Mouse (Mus musculus): Measurements from ENCODE around the gene Fezf2. TPM values are rescaled to one million over a fixed set of nuclear protein-coding genes. Genes with fewer than 3 reads are reported as not detected.

Gene Fezf2
- polyA plus RNA-seq, 1 experiment, result 23.6 TPM

DNA sequence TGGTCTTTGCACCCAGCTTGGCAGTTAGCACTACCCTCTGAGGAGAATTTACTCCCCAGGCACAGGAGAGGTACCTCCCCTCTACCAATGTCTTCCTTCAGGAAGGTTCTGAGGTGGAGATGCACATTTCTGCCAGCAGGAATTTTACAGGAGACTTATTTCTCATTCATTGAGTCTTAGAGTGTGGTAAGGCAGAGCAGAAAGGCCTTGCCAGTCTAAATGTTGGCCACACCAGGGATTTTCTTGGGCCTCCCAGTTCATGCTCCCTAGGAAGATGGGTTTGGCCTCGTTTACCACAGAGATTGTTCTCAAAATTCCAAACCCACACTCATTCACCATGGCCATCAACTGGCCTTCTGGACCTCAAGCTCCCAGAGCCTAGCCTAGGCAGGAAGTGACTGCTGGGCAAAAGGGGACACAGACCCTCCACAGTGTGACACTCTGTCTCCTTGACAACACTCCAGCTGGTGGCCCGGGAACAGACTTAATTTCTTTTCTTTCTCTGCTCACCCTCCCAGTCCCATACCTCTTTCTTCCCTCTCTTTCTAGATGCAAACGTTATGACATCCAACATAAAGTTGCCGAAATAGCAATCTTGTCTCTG, 40.3 kb upstream of the Fezf2 start:
- H3K36me3 ChIP-seq (ENCODE audit: control insufficient read depth, insufficient read depth, low read length), result no peaks in the 10 kb centered on the region
- TF ChIP-seq POLR2A (IDR thresholded peaks at IDR 0.05; ENCODE audit: control insufficient read depth, extremely low read depth, insufficient read depth, low read length, poor library complexity) (no peak), CTCF (IDR thresholded peaks at IDR 0.05; ENCODE audit: borderline replicate concordance, control insufficient read depth, extremely low read depth, insufficient read depth, low read length, poor library complexity) (no peak)
- H3K4me1 ChIP-seq (replicated peaks; ENCODE audit: control insufficient read depth, insufficient read depth, low read length), result no peaks in the 10 kb centered on the region
- no peaks in the 10 kb centered on the region for H3K27me3 ChIP-seq (ENCODE audit: control insufficient read depth, insufficient read depth, low read length)
- DNase-seq, result no peak
- WGBS, result 72% methylated on average over 4 of the region's 4 CpGs
- no peak overlapping the region for H3K27ac ChIP-seq (ENCODE audit: control insufficient read depth, insufficient read depth, low read length)
- no peak overlapping the region for H3K4me3 ChIP-seq (ENCODE audit: control insufficient read depth, insufficient read depth, low read length)

GRCm38 (mm10) chr14:12387176-12387575, 39.2 kb upstream of the Fezf2 start:
- Histone ChIP-seq H3K27ac (ENCODE audit: control insufficient read depth, insufficient read depth, low read length) (no peak overlapping the region), H3K4me1 (replicated peaks; ENCODE audit: control insufficient read depth, insufficient read depth, low read length) (no peaks in the 10 kb centered on the region), H3K36me3 (ENCODE audit: control insufficient read depth, insufficient read depth, low read length) (no peaks in the 10 kb centered on the region), H3K4me3 (ENCODE audit: control insufficient read depth, insufficient read depth, low read length) (no peak overlapping the region), H3K27me3 (ENCODE audit: control insufficient read depth, insufficient read depth, low read length) (no peaks in the 10 kb centered on the region)
- 68% methylated on average over 6 of the region's 6 CpGs for WGBS
- DNase-seq, result no peak
- TF ChIP-seq CTCF (IDR thresholded peaks at IDR 0.05; ENCODE audit: borderline replicate concordance, control insufficient read depth, extremely low read depth, insufficient read depth, low read length, poor library complexity) (no peak), POLR2A (IDR thresholded peaks at IDR 0.05; ENCODE audit: control insufficient read depth, extremely low read depth, insufficient read depth, low read length, poor library complexity) (no peak)

GRCm38 (mm10) chr14:12377883-12378282, 29.9 kb upstream of the Fezf2 start:
- Histone ChIP-seq H3K4me1 (replicated peaks; ENCODE audit: control insufficient read depth, insufficient read depth, low read length) (no peaks in the 10 kb centered on the region), H3K27me3 (ENCODE audit: control insufficient read depth, insufficient read depth, low read length) (no peaks in the 10 kb centered on the region), H3K27ac (ENCODE audit: control insufficient read depth, insufficient read depth, low read length) (no peak overlapping the region), H3K4me3 (ENCODE audit: control insufficient read depth, insufficient read depth, low read length) (no peak overlapping the region), H3K36me3 (ENCODE audit: control insufficient read depth, insufficient read depth, low read length) (no peaks in the 10 kb centered on the region)
- TF ChIP-seq POLR2A (IDR thresholded peaks at IDR 0.05; ENCODE audit: control insufficient read depth, extremely low read depth, insufficient read depth, low read length, poor library complexity), result no peak
- TF ChIP-seq CTCF (IDR thresholded peaks at IDR 0.05; ENCODE audit: borderline replicate concordance, control insufficient read depth, extremely low read depth, insufficient read depth, low read length, poor library complexity), result no peak
- 67% methylated on average over 9 of the region's 9 CpGs for WGBS
- DNase-seq, result no peak

DNA sequence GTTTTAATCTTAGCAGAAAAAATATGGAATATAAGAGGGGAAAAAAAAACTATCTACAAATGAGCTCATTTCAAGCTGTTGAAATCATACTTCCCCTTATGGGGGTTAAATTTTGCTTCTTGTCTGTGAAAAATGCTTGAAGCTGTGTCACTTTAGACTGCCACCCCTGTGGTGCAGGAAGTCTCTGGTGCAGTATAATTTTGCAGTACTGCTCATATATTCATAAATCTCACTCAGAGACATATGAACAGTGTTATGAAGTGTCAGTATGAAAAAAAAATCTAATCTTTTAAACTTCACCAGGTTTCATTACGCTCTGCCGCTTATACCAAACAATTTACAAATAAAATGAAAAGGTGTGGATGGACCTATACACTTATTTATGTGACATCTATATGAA, 29.3 kb upstream of the Fezf2 start:
- H3K36me3 ChIP-seq (ENCODE audit: control insufficient read depth, insufficient read depth, low read length), result no peaks in the 10 kb centered on the region
- H3K27ac ChIP-seq (ENCODE audit: control insufficient read depth, insufficient read depth, low read length), result no peak overlapping the region
- no peaks in the 10 kb centered on the region for H3K4me1 ChIP-seq (replicated peaks; ENCODE audit: control insufficient read depth, insufficient read depth, low read length)
- H3K27me3 ChIP-seq (ENCODE audit: control insufficient read depth, insufficient read depth, low read length), result no peaks in the 10 kb centered on the region
- 74% methylated on average over 2 of the region's 2 CpGs for WGBS
- no peak overlapping the region for H3K4me3 ChIP-seq (ENCODE audit: control insufficient read depth, insufficient read depth, low read length)
- TF ChIP-seq POLR2A (IDR thresholded peaks at IDR 0.05; ENCODE audit: control insufficient read depth, extremely low read depth, insufficient read depth, low read length, poor library complexity) (no peak), CTCF (IDR thresholded peaks at IDR 0.05; ENCODE audit: borderline replicate concordance, control insufficient read depth, extremely low read depth, insufficient read depth, low read length, poor library complexity) (no peak)
- no peak for DNase-seq

DNA sequence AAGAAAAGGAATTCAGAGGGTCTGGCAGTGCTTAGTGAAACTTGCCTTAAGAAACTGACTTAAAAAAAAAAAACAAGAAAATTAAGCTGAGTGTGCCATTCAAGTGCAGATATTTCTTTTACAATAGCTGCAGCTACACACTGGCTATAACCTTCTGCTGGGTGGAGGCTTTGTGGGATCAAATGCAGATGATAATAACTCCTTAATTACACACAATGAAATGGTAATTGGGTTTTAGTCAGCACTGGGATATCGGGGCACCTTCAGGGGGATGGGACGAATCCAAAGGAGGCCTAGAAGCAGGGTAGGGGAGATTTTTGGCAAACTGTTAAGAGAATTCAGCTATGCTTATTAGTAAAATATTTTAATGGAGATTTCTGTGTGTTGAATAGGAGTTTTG, 27.5 kb upstream of the Fezf2 start:
- no peak for DNase-seq
- WGBS, result 94% methylated on average over 2 of the region's 2 CpGs
- Histone ChIP-seq H3K27ac (ENCODE audit: control insufficient read depth, insufficient read depth, low read length) (no peak overlapping the region), H3K4me3 (ENCODE audit: control insufficient read depth, insufficient read depth, low read length) (no peak overlapping the region), H3K36me3 (ENCODE audit: control insufficient read depth, insufficient read depth, low read length) (no peaks in the 10 kb centered on the region), H3K4me1 (replicated peaks; ENCODE audit: control insufficient read depth, insufficient read depth, low read length) (no peaks in the 10 kb centered on the region), H3K27me3 (ENCODE audit: control insufficient read depth, insufficient read depth, low read length) (no peaks in the 10 kb centered on the region)
- TF ChIP-seq CTCF (IDR thresholded peaks at IDR 0.05; ENCODE audit: borderline replicate concordance, control insufficient read depth, extremely low read depth, insufficient read depth, low read length, poor library complexity), result no peak
- no peak for TF ChIP-seq POLR2A (IDR thresholded peaks at IDR 0.05; ENCODE audit: control insufficient read depth, extremely low read depth, insufficient read depth, low read length, poor library complexity)

DNA sequence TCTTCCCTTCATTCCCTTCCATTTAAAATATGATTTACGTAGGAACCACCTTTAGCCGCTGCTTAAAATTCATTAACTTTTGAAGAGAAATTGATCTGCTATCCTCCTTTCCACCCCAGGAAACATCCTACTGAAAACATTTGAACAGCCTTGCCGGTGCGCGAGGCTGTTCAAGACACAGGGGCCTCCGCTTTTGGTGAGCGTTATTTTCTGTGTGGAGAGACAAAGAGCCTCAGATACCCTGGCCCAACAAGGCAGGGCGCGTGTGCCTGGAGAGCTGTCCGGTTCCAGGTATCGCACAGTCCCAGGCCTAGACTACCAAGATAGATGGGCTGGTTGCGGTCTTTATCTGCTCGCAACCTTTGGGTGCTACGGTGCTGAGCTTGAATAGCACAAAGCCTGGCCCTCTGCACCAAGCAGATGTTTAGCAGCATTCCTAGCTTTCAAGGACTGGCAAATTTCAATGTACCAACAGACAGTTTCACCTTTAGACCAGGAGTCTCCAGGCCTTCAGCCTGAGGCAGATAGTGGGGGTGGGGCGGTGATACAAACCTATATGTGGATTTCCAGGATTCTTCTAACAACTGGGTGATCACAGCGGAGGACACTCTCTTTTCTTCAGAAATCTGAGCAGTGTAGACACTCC, 2.4 kb upstream of the Fezf2 start:
- H3K4me3 ChIP-seq (ENCODE audit: control insufficient read depth, insufficient read depth, low read length), result no peak overlapping the region
- TF ChIP-seq POLR2A (IDR thresholded peaks at IDR 0.05; ENCODE audit: control insufficient read depth, extremely low read depth, insufficient read depth, low read length, poor library complexity), result no peak
- TF ChIP-seq CTCF (IDR thresholded peaks at IDR 0.05; ENCODE audit: borderline replicate concordance, control insufficient read depth, extremely low read depth, insufficient read depth, low read length, poor library complexity), result no peak
- no peak for DNase-seq
- H3K4me1 ChIP-seq (replicated peaks; ENCODE audit: control insufficient read depth, insufficient read depth, low read length), result no peaks in the 10 kb centered on the region
- H3K27me3 ChIP-seq (ENCODE audit: control insufficient read depth, insufficient read depth, low read length), result peaks cover 2% of the 10 kb centered on the region; the same call in 1 of the 2 replicates
- 24% methylated on average over 16 of the region's 16 CpGs for WGBS
- no peak overlapping the region for H3K27ac ChIP-seq (ENCODE audit: control insufficient read depth, insufficient read depth, low read length)
- no peaks in the 10 kb centered on the region for H3K36me3 ChIP-seq (ENCODE audit: control insufficient read depth, insufficient read depth, low read length)

All from thymus, adult 2 months (tissue).